Mouse (Mus musculus): ENCODE data around the gene Tspan9. TPM values are rescaled to one million over a fixed set of nuclear protein-coding genes. Genes with fewer than 3 reads are reported as not detected.

Tspan9 gene
- polyA plus RNA-seq, 1 experiment from 2014 or later = 77.3 TPM

- TF ChIP-seq CTCF (IDR thresholded peaks at IDR 0.05; ENCODE audit: low read depth) (no peak), EP300 (optimal IDR thresholded peaks at IDR 0.05) (no peak)
Measured at GRCm38 (mm10) chr6:128007241-128007701, 136.1 kb downstream of the Tspan9 start.

GRCm38 (mm10) chr6:128006156-128006555 lies 137.2 kb downstream of the Tspan9 start:
- Histone ChIP-seq H3K9ac (ENCODE audit: low read length) (no peak overlapping the region), H3K36me3 (ENCODE audit: control insufficient read depth, insufficient read depth, low read length) (no peaks in the 10 kb centered on the region), H3K27me3 (ENCODE audit: control insufficient read depth, insufficient read depth, low read length) (no peaks in the 10 kb centered on the region), H3K27ac (replicated peaks) (0 out of 2 replicates have a peak overlapping the region, but pooled peaks have one; percentile 30), H3K4me2 (replicated peaks; ENCODE audit: low read depth) (no peak overlapping the region), H3K4me1 (replicated peaks; ENCODE audit: control insufficient read depth, insufficient read depth) (peaks cover 16% of the 10 kb centered on the region; the same call in 1 of the 2 replicates), H3K4me3 (ENCODE audit: low read depth, low read length) (no peak overlapping the region), H3K9me3 (ENCODE audit: control insufficient read depth, low read length) (no peaks in the 10 kb centered on the region)
- ATAC-seq (ENCODE audit: low FRiP score, low TSS enrichment) (no peak), DNase-seq (ENCODE audit: low spot score) (no peak)
- TF ChIP-seq CTCF (IDR thresholded peaks at IDR 0.05; ENCODE audit: low read depth) = no peak
- TF ChIP-seq EP300 (optimal IDR thresholded peaks at IDR 0.05) = no peak
- WGBS = 35% methylated on average over 8 of the region's 8 CpGs

More at GRCm38 (mm10) chr6:128007241-128007701, 136.1 kb downstream of the Tspan9 start:
- Histone ChIP-seq H3K36me3 (ENCODE audit: control insufficient read depth, insufficient read depth, low read length) (no peaks in the 10 kb centered on the region), H3K9me3 (ENCODE audit: control insufficient read depth, low read length) (no peaks in the 10 kb centered on the region), H3K9ac (ENCODE audit: low read length) (no peak overlapping the region), H3K4me1 (replicated peaks; ENCODE audit: control insufficient read depth, insufficient read depth) (peaks cover 16% of the 10 kb centered on the region; the same call in 1 of the 2 replicates), H3K4me3 (ENCODE audit: low read depth, low read length) (no peak overlapping the region), H3K27me3 (ENCODE audit: control insufficient read depth, insufficient read depth, low read length) (no peaks in the 10 kb centered on the region), H3K27ac (replicated peaks) (peak overlapping the region; percentile 73), H3K4me2 (replicated peaks; ENCODE audit: low read depth) (no peak overlapping the region)
- DNase-seq (ENCODE audit: low spot score) (no peak), ATAC-seq (ENCODE audit: low FRiP score, low TSS enrichment) (no peak)
- WGBS = 61% methylated on average over 12 of the region's 12 CpGs

GRCm38 (mm10) chr6:128004544-128004943 lies 138.8 kb downstream of the Tspan9 start:
- 53% methylated on average over 16 of the region's 16 CpGs for WGBS
- Histone ChIP-seq H3K4me1 (replicated peaks; ENCODE audit: control insufficient read depth, insufficient read depth) (peaks cover 9% of the 10 kb centered on the region; the same call in 1 of the 2 replicates), H3K9me3 (ENCODE audit: control insufficient read depth, low read length) (no peaks in the 10 kb centered on the region), H3K4me3 (ENCODE audit: low read depth, low read length) (no peak overlapping the region), H3K27ac (replicated peaks) (peak overlapping the region; percentile 93), H3K36me3 (ENCODE audit: control insufficient read depth, insufficient read depth, low read length) (no peaks in the 10 kb centered on the region), H3K9ac (ENCODE audit: low read length) (peak overlapping the region; percentile 27; the same call in 1 of the 2 replicates), H3K4me2 (replicated peaks; ENCODE audit: low read depth) (no peak overlapping the region), H3K27me3 (ENCODE audit: control insufficient read depth, insufficient read depth, low read length) (no peaks in the 10 kb centered on the region)
- no peak for DNase-seq (ENCODE audit: low spot score)
- no peak for ATAC-seq (ENCODE audit: low FRiP score, low TSS enrichment)
- no peak for TF ChIP-seq EP300 (optimal IDR thresholded peaks at IDR 0.05)
- TF ChIP-seq CTCF (IDR thresholded peaks at IDR 0.05; ENCODE audit: low read depth) = no peak

GRCm38 (mm10) chr6:128003542-128003941 lies 139.9 kb downstream of the Tspan9 start:
- WGBS = 29% methylated on average over 5 of the region's 5 CpGs
- ATAC-seq (ENCODE audit: low FRiP score, low TSS enrichment) (peak; percentile 51; the same call in 1 of the 2 replicates), DNase-seq (ENCODE audit: low spot score) (peak; percentile 34)
- Histone ChIP-seq H3K4me2 (replicated peaks; ENCODE audit: low read depth) (no peak overlapping the region), H3K9ac (ENCODE audit: low read length) (peak overlapping the region; percentile 27; the same call in 1 of the 2 replicates), H3K27me3 (ENCODE audit: control insufficient read depth, insufficient read depth, low read length) (no peaks in the 10 kb centered on the region), H3K27ac (replicated peaks) (peak overlapping the region; percentile 93), H3K9me3 (ENCODE audit: control insufficient read depth, low read length) (no peaks in the 10 kb centered on the region), H3K36me3 (ENCODE audit: control insufficient read depth, insufficient read depth, low read length) (no peaks in the 10 kb centered on the region), H3K4me3 (ENCODE audit: low read depth, low read length) (no peak overlapping the region), H3K4me1 (replicated peaks; ENCODE audit: control insufficient read depth, insufficient read depth) (peaks cover 9% of the 10 kb centered on the region; the same call in 1 of the 2 replicates)
- TF ChIP-seq CTCF (IDR thresholded peaks at IDR 0.05; ENCODE audit: low read depth) (no peak), EP300 (optimal IDR thresholded peaks at IDR 0.05) (peak; percentile 72)

GRCm38 (mm10) chr6:128002667-128003066 lies 140.7 kb downstream of the Tspan9 start:
- H3K4me2 ChIP-seq (replicated peaks; ENCODE audit: low read depth) = no peak overlapping the region
- WGBS = 83% methylated on average over 4 of the region's 4 CpGs
- peak overlapping the region; percentile 93 for H3K27ac ChIP-seq (replicated peaks)
- no peak overlapping the region for H3K4me3 ChIP-seq (ENCODE audit: low read depth, low read length)
- DNase-seq (ENCODE audit: low spot score) = no peak
- no peaks in the 10 kb centered on the region for H3K36me3 ChIP-seq (ENCODE audit: control insufficient read depth, insufficient read depth, low read length)
- ATAC-seq (ENCODE audit: low FRiP score, low TSS enrichment) = no peak
- no peak overlapping the region for H3K9ac ChIP-seq (ENCODE audit: low read length)
- H3K4me1 ChIP-seq (replicated peaks; ENCODE audit: control insufficient read depth, insufficient read depth) = peaks cover 6% of the 10 kb centered on the region; the same call in 1 of the 2 replicates
- H3K27me3 ChIP-seq (ENCODE audit: control insufficient read depth, insufficient read depth, low read length) = no peaks in the 10 kb centered on the region
- TF ChIP-seq CTCF (IDR thresholded peaks at IDR 0.05; ENCODE audit: low read depth) = no peak
- no peak for TF ChIP-seq EP300 (optimal IDR thresholded peaks at IDR 0.05)
- no peaks in the 10 kb centered on the region for H3K9me3 ChIP-seq (ENCODE audit: control insufficient read depth, low read length)

GRCm38 (mm10) chr6:128002104-128002503 lies 141.3 kb downstream of the Tspan9 start:
- no peaks in the 10 kb centered on the region for H3K36me3 ChIP-seq (ENCODE audit: control insufficient read depth, insufficient read depth, low read length)
- no peaks in the 10 kb centered on the region for H3K27me3 ChIP-seq (ENCODE audit: control insufficient read depth, insufficient read depth, low read length)
- TF ChIP-seq CTCF (IDR thresholded peaks at IDR 0.05; ENCODE audit: low read depth) (no peak), EP300 (optimal IDR thresholded peaks at IDR 0.05) (no peak)
- WGBS = 45% methylated on average over 10 of the region's 10 CpGs
- peak overlapping the region; percentile 93 for H3K27ac ChIP-seq (replicated peaks)
- H3K4me2 ChIP-seq (replicated peaks; ENCODE audit: low read depth) = no peak overlapping the region
- 0 out of 2 replicates have a peak, but pooled peaks cover 4% of the 10 kb centered on the region for H3K4me1 ChIP-seq (replicated peaks; ENCODE audit: control insufficient read depth, insufficient read depth)
- H3K4me3 ChIP-seq (ENCODE audit: low read depth, low read length) = no peak overlapping the region
- DNase-seq (ENCODE audit: low spot score) = no peak
- no peaks in the 10 kb centered on the region for H3K9me3 ChIP-seq (ENCODE audit: control insufficient read depth, low read length)
- ATAC-seq (ENCODE audit: low FRiP score, low TSS enrichment) = no peak
- H3K9ac ChIP-seq (ENCODE audit: low read length) = no peak overlapping the region
